8 mouse cellular contexts compared by ENCODE assay signal in the genomic region with DNA sequence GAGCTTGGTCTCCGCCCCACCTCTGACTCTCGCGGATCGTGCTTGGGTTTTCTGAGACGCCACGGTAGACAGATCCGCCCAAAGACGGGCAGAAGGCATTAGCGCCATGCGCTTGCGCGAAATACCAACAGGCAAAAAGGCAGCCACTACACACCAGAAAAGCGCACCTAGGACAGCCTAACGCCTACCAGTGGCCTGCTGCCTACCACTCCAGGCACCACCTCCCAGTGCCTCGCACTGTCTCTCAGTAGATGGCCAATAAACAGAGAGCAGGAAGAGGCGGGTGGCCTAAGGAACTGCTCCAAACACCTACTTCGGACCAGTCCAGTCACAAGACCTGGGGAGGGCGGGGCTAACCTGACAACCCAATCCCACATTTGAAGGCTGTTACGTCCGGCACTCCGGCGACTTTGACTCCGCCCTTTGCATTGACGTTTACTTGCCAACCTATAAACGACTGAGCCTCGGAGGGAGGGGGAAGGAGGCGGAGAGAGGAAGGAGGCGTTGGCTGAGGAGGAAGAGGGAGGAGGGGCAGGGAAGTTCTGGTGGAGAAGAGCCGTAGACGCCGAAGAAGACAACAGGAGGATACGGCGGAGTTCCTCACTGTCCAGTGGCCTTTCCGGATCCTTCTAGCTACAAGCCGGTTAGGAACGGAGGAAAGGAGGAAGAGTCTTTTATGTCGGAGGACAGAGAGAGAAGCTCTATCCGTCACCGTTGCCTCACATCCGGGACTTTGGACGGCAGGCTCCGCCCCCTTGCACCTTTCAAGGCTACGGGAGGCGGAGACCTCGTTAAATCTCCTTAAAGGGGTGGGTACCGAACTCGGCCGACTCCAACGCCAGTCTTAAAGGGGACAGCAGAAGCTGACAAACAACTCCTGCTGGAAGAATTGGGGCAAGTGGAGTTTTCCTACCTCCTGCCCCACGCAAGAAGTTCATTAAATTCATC. TPM values are rescaled to one million over a fixed set of nuclear protein-coding genes. Genes with fewer than 3 reads are reported as not detected.
DNase-seq lines count a peak whose midpoint lies in the region; ATAC-seq lines count a peak whose summit lies in the region.

No protein-coding gene starts in this region.

- DNase-seq in adipocyte (ENCODE audit: low spot score), result peak; percentile 99
- DNase-seq in embryo, embryonic 10 days (ENCODE audit: low spot score), result peak; percentile 100
- peak; percentile 98 for DNase-seq in gastrocnemius, postnatal 10 days
- peak; percentile 100 for DNase-seq in induced T-regulatory cell, adult 2 months (ENCODE audit: low read depth)
- peak; percentile 99 to 100 for DNase-seq in left cerebral cortex, adult 9 months (ENCODE audit: low spot score in 2 of 2)
- DNase-seq in right cerebral cortex, postnatal 14 days, result peak; percentile 99
- DNase-seq in urinary bladder, postnatal 36 days (ENCODE audit: low spot score in 2 of 2), result peak; percentile 98

- ATAC-seq in megakaryocyte progenitor cell, adult 5-6 weeks (replicated peaks; ENCODE audit: poor library complexity), result peak; percentile 78

RNA-seq across cellular contexts. Expression of a gene that starts 1.0 kb away (rescaled TPM):
- 10 to 100 TPM; 29.5 to 35.8 TPM for total RNA-seq in gastrocnemius, postnatal 10 days (2021)
- 90.7 and 101 TPM in 2 replicates for total RNA-seq in megakaryocyte progenitor cell, adult 5-6 weeks (2015)
- total RNA-seq in megakaryocyte progenitor cell, adult 5-6 weeks (2017), result 19.5 and 20.0 TPM in 2 replicates

RNA-seq across cellular contexts. Expression of a gene that starts 18.6 kb away (rescaled TPM):
- total RNA-seq in gastrocnemius, postnatal 10 days (2021), result 10 to 100 TPM; 16.2 to 25.3 TPM
- 74.8 and 85.3 TPM in 2 replicates for total RNA-seq in megakaryocyte progenitor cell, adult 5-6 weeks (2015)
- 22.6 and 27.2 TPM in 2 replicates for total RNA-seq in megakaryocyte progenitor cell, adult 5-6 weeks (2017)

RNA-seq across cellular contexts. Expression of a gene that starts 29.0 kb away (rescaled TPM):
- total RNA-seq in gastrocnemius, postnatal 10 days (2021), result 1 to 10 TPM; 1.8 to 1.9 TPM
- 2.2 and 2.3 TPM in 2 replicates for total RNA-seq in megakaryocyte progenitor cell, adult 5-6 weeks (2015)
- 1.2 and 3.0 TPM in 2 replicates for total RNA-seq in megakaryocyte progenitor cell, adult 5-6 weeks (2017)

RNA-seq across cellular contexts. Expression of a gene that starts 33.8 kb away (rescaled TPM):
- total RNA-seq in gastrocnemius, postnatal 10 days (2021), result 10 to 100 TPM; 56.8 to 66.1 TPM
- 64.0 and 78.0 TPM in 2 replicates for total RNA-seq in megakaryocyte progenitor cell, adult 5-6 weeks (2015)
- 20.6 and 24.1 TPM in 2 replicates for total RNA-seq in megakaryocyte progenitor cell, adult 5-6 weeks (2017)

RNA-seq across cellular contexts. Expression of a gene that starts 41.4 kb away (rescaled TPM):
- total RNA-seq in gastrocnemius, postnatal 10 days (2021), result 10 to 100 TPM; 10.3 to 10.5 TPM
- 26.3 and 26.8 TPM in 2 replicates for total RNA-seq in megakaryocyte progenitor cell, adult 5-6 weeks (2015)
- total RNA-seq in megakaryocyte progenitor cell, adult 5-6 weeks (2017), result 4.8 and 5.9 TPM in 2 replicates

Comparison
In these comparisons a context has a peak if more than half of its experiments do, and no peak if none do; other contexts are left out.
1. Peak in every context shown above with its lines: DNase-seq and ATAC-seq.